Mouse (Mus musculus): ENCODE data around the gene Mup17. TPM values are rescaled to one million over a fixed set of nuclear protein-coding genes. Genes with fewer than 3 reads are reported as not detected.

Gene Mup17
- not detected in 2 replicates for polyA plus RNA-seq (2012; rRNA removed)

DNA sequence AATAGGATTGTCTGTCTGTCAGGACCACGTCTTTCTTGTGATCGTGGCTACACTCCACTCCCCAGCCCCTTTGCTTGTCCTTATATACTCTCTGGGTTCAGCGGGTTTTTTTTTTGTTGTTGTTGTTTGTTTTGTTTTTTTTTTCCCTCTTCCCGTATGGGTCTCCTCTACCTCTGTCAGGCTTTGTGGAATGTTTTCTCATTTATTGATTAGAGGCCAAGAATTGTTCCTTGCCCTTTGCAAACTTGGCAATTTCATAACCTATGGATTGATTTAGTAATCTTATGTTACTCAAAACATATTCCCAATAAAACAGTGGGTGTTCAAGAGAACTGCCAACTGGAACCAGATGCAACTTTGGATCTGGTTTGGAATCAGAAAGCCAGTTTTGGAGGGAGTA is at the start of gene Mup17:
Gene Mup17 (minus strand): TSS at position 101 of the 400 bp plus-strand sequence.

Other genes with a start within 250 kb of the Mup17 start
- not detected in 2 replicates for gene Mup15, start 156.1 kb downstream of the Mup17 start, polyA plus RNA-seq (2012; rRNA removed)
- not detected in 2 replicates for gene Mup16, start 76.3 kb downstream of the Mup17 start, polyA plus RNA-seq (2012; rRNA removed)
- gene Mup18, start 78.3 kb upstream of the Mup17 start, polyA plus RNA-seq (2012; rRNA removed): not detected in 2 replicates
- not detected in 2 replicates for gene Mup19, start 186.4 kb upstream of the Mup17 start, polyA plus RNA-seq (2012; rRNA removed)
- gene Mup5, start 239.4 kb upstream of the Mup17 start, polyA plus RNA-seq (2012; rRNA removed): not detected in 2 replicates

All from central nervous system, embryonic 18 days (tissue).